Mouse (Mus musculus): Measurements from ENCODE around the gene B3gntl1. TPM values are rescaled to one million over a fixed set of nuclear protein-coding genes. Genes with fewer than 3 reads are reported as not detected.
A peak's percentile ranks its signal among the peaks of the same experiment; 100 is the strongest.

The B3gntl1 gene
- polyA plus RNA-seq, 1 experiment: 5.5 TPM

DNA sequence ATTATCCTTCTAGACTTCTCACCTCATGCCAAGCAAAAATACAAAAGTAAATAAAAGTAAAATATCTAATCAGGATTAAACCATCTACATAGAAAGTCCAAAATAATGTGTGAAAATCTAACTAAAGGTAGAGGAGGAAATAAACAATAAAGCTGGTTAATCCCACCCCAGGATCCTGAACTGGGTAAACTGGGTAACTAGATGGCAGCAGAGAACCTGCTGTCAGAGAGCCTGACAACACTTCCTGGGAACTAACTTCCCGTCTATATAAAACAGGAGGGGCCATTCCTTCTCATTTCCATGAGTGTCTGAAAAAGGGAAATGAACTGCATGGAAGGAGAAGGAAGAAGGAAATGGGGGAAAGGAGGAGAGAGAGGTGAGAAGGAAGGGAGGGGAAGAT is 14.8 kb downstream of the B3gntl1 start:
- Histone ChIP-seq H3K4me1 (ENCODE audit: control insufficient read depth, insufficient read depth, low read length) (peaks cover 3% of the 10 kb centered on the region; the same call in 1 of the 2 replicates), H3K4me3 (replicated peaks; ENCODE audit: insufficient read depth, low read depth, low read length) (no peak overlapping the region), H3K27me3 (ENCODE audit: control insufficient read depth, insufficient read depth, low read length) (no peaks in the 10 kb centered on the region), H3K27ac (ENCODE audit: insufficient read depth, low read length) (no peak overlapping the region)
- no peak for DNase-seq
- TF ChIP-seq POLR2A (IDR thresholded peaks at IDR 0.05; ENCODE audit: borderline replicate concordance, insufficient read depth, low read length) (no peak), CTCF (IDR thresholded peaks at IDR 0.05; ENCODE audit: borderline replicate concordance, insufficient read depth, low read depth, low read length) (no peak)
- 35% methylated on average over 1 of the region's 1 CpGs for WGBS

DNA sequence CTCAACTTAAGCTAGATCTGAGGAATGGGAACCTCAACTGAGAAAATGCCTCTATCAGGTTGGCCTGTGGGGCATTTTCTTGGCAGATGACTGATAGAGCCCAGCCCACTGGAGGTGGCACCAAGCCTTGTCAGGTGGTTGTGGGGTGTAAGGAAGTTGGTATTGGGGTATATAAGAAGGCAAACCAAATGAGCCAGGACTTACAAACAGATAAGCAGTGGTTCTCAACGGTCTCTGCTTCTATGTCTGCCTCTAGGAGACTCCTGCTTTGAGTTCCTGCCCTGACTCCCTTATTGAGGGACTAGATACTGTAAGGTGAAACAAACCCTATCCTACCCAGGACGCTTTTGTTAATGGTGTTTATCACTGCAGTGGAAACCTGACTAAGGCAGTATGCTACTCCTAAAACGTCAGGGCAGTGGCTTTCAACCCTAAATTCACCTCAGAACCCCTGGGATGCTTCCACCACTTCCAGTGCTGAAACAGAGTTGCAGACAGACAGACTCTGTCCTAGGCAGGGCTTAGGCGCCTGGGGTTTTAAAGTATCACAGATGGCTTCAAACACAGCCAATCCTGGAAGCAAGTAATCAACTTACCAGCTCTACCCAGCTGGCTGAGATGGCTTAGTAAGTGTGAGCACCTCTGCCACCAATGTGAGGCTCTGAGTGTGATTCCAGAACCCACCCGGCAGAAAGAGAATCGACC is 17.0 kb downstream of the B3gntl1 start:
- DNase-seq: no peak
- Histone ChIP-seq H3K27me3 (ENCODE audit: control insufficient read depth, insufficient read depth, low read length) (no peaks in the 10 kb centered on the region), H3K27ac (ENCODE audit: insufficient read depth, low read length) (no peak overlapping the region), H3K4me3 (replicated peaks; ENCODE audit: insufficient read depth, low read depth, low read length) (no peak overlapping the region), H3K4me1 (ENCODE audit: control insufficient read depth, insufficient read depth, low read length) (peaks cover 3% of the 10 kb centered on the region; the same call in 1 of the 2 replicates)
- TF ChIP-seq CTCF (IDR thresholded peaks at IDR 0.05; ENCODE audit: borderline replicate concordance, insufficient read depth, low read depth, low read length) (no peak), POLR2A (IDR thresholded peaks at IDR 0.05; ENCODE audit: borderline replicate concordance, insufficient read depth, low read length) (no peak)
- whole genome bisulfite sequencing: 86% methylated on average over 6 of the region's 6 CpGs

DNA sequence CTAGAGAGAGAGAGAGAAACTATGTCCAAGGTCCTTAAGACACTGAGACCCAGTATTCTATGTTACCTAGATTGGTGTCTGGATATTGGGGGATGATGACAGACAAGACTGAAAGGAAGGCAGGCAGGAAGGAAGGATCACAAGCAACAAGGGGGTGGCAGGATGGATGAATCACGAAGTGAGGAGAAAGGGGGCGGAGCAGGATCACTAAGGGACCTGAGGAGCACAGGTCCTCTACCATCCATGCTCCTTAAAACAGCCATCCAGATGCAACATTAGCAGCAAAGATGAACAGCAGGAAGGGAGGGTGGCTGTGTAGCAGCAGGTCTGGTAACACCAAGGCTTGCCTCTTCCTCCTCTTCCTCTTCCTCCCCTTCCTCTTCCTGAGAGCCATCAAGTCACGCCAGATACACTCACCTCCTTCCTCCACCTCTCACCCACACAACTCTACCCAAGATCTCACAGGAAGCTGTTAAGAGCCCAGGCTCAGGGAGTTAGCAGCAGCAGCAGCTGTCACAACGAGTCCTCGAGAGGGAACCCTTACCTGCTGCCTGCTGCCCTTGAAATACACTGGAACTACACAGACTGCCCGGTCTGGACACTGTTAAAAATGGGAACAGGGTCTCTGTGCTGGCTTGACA is 17.7 kb downstream of the B3gntl1 start:
- TF ChIP-seq CTCF (IDR thresholded peaks at IDR 0.05; ENCODE audit: borderline replicate concordance, insufficient read depth, low read depth, low read length): no peak
- no peak for TF ChIP-seq POLR2A (IDR thresholded peaks at IDR 0.05; ENCODE audit: borderline replicate concordance, insufficient read depth, low read length)
- H3K4me1 ChIP-seq (ENCODE audit: control insufficient read depth, insufficient read depth, low read length): no peaks in the 10 kb centered on the region; the same call in 1 of the 2 replicates
- 89% methylated on average over 6 of the region's 6 CpGs for WGBS
- H3K4me3 ChIP-seq (replicated peaks; ENCODE audit: insufficient read depth, low read depth, low read length): no peak overlapping the region
- no peak for DNase-seq
- H3K27me3 ChIP-seq (ENCODE audit: control insufficient read depth, insufficient read depth, low read length): no peaks in the 10 kb centered on the region
- no peak overlapping the region for H3K27ac ChIP-seq (ENCODE audit: insufficient read depth, low read length)

DNA sequence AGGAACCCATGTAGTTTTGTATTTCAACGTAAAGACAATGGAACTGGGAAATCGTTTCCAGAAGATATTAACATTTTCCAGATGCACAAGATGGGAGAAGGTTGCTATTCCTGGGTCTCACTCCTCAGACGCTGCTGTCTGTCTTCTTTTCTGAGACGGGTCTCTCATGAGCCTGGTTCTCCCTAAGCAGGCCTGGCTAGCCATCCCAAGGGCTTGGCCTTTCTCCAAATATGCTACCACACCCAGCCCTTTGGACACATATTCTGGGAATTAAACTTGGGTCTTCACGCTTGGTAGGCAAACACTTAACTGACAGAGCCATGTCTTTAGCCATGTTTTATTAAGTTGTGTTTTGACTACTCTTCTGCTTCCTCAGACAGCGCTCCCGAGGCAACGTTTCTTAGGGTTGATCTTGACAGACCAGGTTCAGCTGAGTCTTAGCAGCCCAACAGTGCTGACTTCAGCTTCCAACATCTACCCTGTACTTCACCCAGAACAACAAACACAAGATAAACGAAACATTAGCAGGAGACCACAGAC is 18.5 kb downstream of the B3gntl1 start:
- TF ChIP-seq POLR2A (IDR thresholded peaks at IDR 0.05; ENCODE audit: borderline replicate concordance, insufficient read depth, low read length) (no peak), CTCF (IDR thresholded peaks at IDR 0.05; ENCODE audit: borderline replicate concordance, insufficient read depth, low read depth, low read length) (no peak)
- no peak for DNase-seq
- Histone ChIP-seq H3K27ac (ENCODE audit: insufficient read depth, low read length) (no peak overlapping the region), H3K27me3 (ENCODE audit: control insufficient read depth, insufficient read depth, low read length) (no peaks in the 10 kb centered on the region), H3K4me3 (replicated peaks; ENCODE audit: insufficient read depth, low read depth, low read length) (no peak overlapping the region), H3K4me1 (ENCODE audit: control insufficient read depth, insufficient read depth, low read length) (no peaks in the 10 kb centered on the region)
- 62% methylated on average over 9 of the region's 9 CpGs for WGBS

DNA sequence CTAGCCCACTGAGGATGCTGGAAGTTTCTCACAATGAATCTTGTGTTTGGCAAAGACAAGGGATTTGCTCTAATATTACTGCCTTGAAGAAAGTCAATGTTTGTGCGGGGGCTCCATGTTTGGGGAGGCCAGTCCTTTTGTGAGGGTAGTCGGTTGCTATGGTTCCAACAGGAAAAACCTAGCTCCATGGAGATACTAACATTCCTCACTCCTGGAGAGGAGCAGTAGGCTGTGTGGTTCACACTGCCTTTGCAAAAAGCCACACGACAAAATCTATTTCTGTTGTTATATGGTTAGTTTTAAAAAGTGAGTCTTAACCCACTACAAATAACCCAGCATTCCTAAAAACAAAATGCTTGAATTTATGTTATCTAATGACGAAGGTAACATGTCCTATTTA is 19.3 kb downstream of the B3gntl1 start:
- Histone ChIP-seq H3K27me3 (ENCODE audit: control insufficient read depth, insufficient read depth, low read length) (no peaks in the 10 kb centered on the region), H3K4me1 (ENCODE audit: control insufficient read depth, insufficient read depth, low read length) (no peaks in the 10 kb centered on the region), H3K27ac (ENCODE audit: insufficient read depth, low read length) (no peak overlapping the region), H3K4me3 (replicated peaks; ENCODE audit: insufficient read depth, low read depth, low read length) (no peak overlapping the region)
- TF ChIP-seq CTCF (IDR thresholded peaks at IDR 0.05; ENCODE audit: borderline replicate concordance, insufficient read depth, low read depth, low read length) (no peak), POLR2A (IDR thresholded peaks at IDR 0.05; ENCODE audit: borderline replicate concordance, insufficient read depth, low read length) (no peak)
- 69% methylated on average over 4 of the region's 4 CpGs for WGBS
- no peak for DNase-seq

DNA sequence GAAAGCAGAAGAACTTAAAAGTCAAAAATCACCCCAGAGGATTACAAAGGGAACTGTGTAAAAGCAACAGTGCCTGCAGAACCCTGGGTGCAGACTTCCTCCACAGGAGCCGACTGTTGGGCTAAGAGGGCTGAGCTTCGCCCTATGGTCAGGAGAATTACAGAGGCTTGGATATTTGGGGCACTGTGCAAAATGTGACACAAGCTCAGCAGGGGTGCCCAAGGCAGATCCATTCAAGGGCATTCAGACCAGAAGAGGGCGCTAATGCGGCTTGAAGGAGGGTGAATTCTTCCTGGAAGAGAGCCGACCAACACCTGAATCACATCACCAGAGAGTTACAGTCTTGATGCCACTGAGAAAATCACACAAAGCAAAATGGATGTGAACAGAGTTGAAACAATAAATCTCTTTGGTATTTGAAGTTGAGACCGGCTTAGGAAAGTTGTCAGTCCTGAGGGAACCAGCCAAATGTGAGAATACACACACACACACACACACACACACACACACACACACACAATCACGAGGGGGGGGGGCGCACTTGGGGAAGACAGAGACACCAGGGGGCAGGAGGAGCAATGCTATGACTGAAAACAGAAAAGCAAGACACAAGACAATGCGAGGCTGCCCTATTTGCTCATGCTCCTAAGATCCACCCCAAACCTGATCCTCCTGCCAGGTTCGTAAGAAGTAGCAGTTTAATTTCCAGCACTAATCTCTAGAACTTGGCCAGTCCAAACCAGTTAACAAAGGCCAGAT is 20.2 kb downstream of the B3gntl1 start:
- H3K4me3 ChIP-seq (replicated peaks; ENCODE audit: insufficient read depth, low read depth, low read length): no peak overlapping the region
- 59% methylated on average over 10 of the region's 10 CpGs for WGBS
- no peaks in the 10 kb centered on the region for H3K4me1 ChIP-seq (ENCODE audit: control insufficient read depth, insufficient read depth, low read length)
- peak; percentile 50 to 56 for DNase-seq
- no peak overlapping the region for H3K27ac ChIP-seq (ENCODE audit: insufficient read depth, low read length)
- no peak for TF ChIP-seq POLR2A (IDR thresholded peaks at IDR 0.05; ENCODE audit: borderline replicate concordance, insufficient read depth, low read length)
- peak; percentile 53 for TF ChIP-seq CTCF (IDR thresholded peaks at IDR 0.05; ENCODE audit: borderline replicate concordance, insufficient read depth, low read depth, low read length)
- no peaks in the 10 kb centered on the region for H3K27me3 ChIP-seq (ENCODE audit: control insufficient read depth, insufficient read depth, low read length)

DNA sequence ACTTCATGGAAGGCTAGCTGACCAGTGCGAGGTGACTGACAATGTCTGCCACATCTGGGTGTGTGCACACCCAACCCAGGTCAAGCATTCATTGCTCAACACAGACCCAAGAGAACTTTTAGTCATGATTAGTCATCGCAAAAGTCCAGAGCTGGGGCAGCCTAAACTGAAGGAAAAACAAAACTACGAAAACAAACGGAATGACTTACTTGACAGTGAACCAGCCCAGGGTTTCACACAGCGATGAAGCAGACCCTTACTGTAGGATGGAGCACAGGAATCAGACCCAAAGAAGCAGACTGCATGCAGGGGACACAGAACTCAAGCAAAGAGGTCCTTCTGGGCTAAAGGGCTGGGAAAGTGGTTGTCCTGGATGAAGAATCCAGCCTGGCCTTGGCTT is 21.0 kb downstream of the B3gntl1 start:
- Histone ChIP-seq H3K4me3 (replicated peaks; ENCODE audit: insufficient read depth, low read depth, low read length) (no peak overlapping the region), H3K27ac (ENCODE audit: insufficient read depth, low read length) (no peak overlapping the region), H3K4me1 (ENCODE audit: control insufficient read depth, insufficient read depth, low read length) (no peaks in the 10 kb centered on the region), H3K27me3 (ENCODE audit: control insufficient read depth, insufficient read depth, low read length) (no peaks in the 10 kb centered on the region)
- no peak for DNase-seq
- 96% methylated on average over 5 of the region's 5 CpGs for WGBS
- TF ChIP-seq POLR2A (IDR thresholded peaks at IDR 0.05; ENCODE audit: borderline replicate concordance, insufficient read depth, low read length) (no peak), CTCF (IDR thresholded peaks at IDR 0.05; ENCODE audit: borderline replicate concordance, insufficient read depth, low read depth, low read length) (no peak)
